Mouse (Mus musculus): ENCODE data around the gene Kcnk7. TPM values are rescaled to one million over a fixed set of nuclear protein-coding genes. Genes with fewer than 3 reads are reported as not detected.

The Kcnk7 gene
- total RNA-seq, 2 experiments from 2014 or later: not detected

- no peak for DNase-seq
These were observed 52.3 kb downstream of the Kcnk7 start for GRCm38 (mm10) chr19:5756321-5756985.

Small RNA genes within 50 kb of the gene (microRNA-seq; reads per million reads assigned to microRNA genes)
- 0 reads per million in 2 experiments for gene Mir6987 (ENCODE audit: borderline replicate concordance in 2 of 2)

Other genes starting within 250 kb of the Kcnk7 start
- 1 to 10 TPM; 4.5 to 6.6 TPM for gene Ccdc85b, start 246.5 kb upstream of the Kcnk7 start, total RNA-seq (2021)
- 10 to 100 TPM; 36.9 to 38.4 TPM for gene Fibp, start 243.8 kb upstream of the Kcnk7 start, total RNA-seq (2021)
- not detected for gene Ctsw, start 235.9 kb upstream of the Kcnk7 start, total RNA-seq (2021)
- gene Efemp2, start 230.4 kb upstream of the Kcnk7 start, total RNA-seq (2021): 10 to 100 TPM in 1 of 2 experiments, 1 to 10 TPM in 1; 7.8 to 12.2 TPM
- gene Mus81, start 216.0 kb upstream of the Kcnk7 start, total RNA-seq (2021): 10 to 100 TPM; 20.3 to 21.6 TPM
- gene Cfl1, start 213.9 kb upstream of the Kcnk7 start, total RNA-seq (2021): 100 to 1,000 TPM in 1 of 2 experiments, 10 to 100 TPM in 1; 83.6 to 106 TPM
- under 1 TPM; 0.64 to 0.88 TPM for gene 1700020D05Rik, start 200.6 kb upstream of the Kcnk7 start, total RNA-seq (2021)
- 1 to 10 TPM; 6.9 to 7.5 TPM for gene Snx32, start 193.8 kb upstream of the Kcnk7 start, total RNA-seq (2021)
- gene Ovol1, start 143.7 kb upstream of the Kcnk7 start, total RNA-seq (2021): not detected
- gene Ap5b1, start 136.3 kb upstream of the Kcnk7 start, total RNA-seq (2021): 1 to 10 TPM; 1.4 to 1.5 TPM
- gene Rnaseh2c, start 102.5 kb upstream of the Kcnk7 start, total RNA-seq (2021): 10 to 100 TPM; 45.2 to 47.1 TPM
- gene Kat5, start 94.1 kb upstream of the Kcnk7 start, total RNA-seq (2021): 10 to 100 TPM; 15.6 to 15.7 TPM
- gene Rela, start 66.9 kb upstream of the Kcnk7 start, total RNA-seq (2021): 10 to 100 TPM; 12.5 to 13.7 TPM
- 10 to 100 TPM in 1 of 2 experiments, 1 to 10 TPM in 1; 10.0 to 11.5 TPM for gene Sipa1, start 40.7 kb upstream of the Kcnk7 start, total RNA-seq (2021)
- gene Map3k11, start 15.6 kb upstream of the Kcnk7 start, total RNA-seq (2021): 10 to 100 TPM in 1 of 2 experiments, 1 to 10 TPM in 1; 8.3 to 10.9 TPM
- gene Pcnx3, start 15.5 kb upstream of the Kcnk7 start, total RNA-seq (2021): 10 to 100 TPM; 13.5 to 13.8 TPM
- gene Ehbp1l1, start 21.9 kb downstream of the Kcnk7 start, total RNA-seq (2021): 100 to 1,000 TPM; 241 to 266 TPM
- 10 to 100 TPM; 24.7 to 24.9 TPM for gene Fam89b, start 25.3 kb downstream of the Kcnk7 start, total RNA-seq (2021)
- 10 to 100 TPM; 45.7 to 49.6 TPM for gene Ltbp3, start 36.5 kb downstream of the Kcnk7 start, total RNA-seq (2021)
- gene Scyl1, start 67.1 kb downstream of the Kcnk7 start, total RNA-seq (2021): 10 to 100 TPM; 62.2 to 62.8 TPM
- 1 to 10 TPM; 3.7 to 6.4 TPM for gene Frmd8, start 170.9 kb downstream of the Kcnk7 start, total RNA-seq (2021)
- gene Slc25a45, start 173.4 kb downstream of the Kcnk7 start, total RNA-seq (2021): 1 to 10 TPM in 1 of 2 experiments, under 1 TPM in 1; 0.59 to 1.3 TPM
- under 1 TPM; 0.15 to 0.35 TPM for gene Tigd3, start 189.8 kb downstream of the Kcnk7 start, total RNA-seq (2021)
- gene Dpf2, start 208.6 kb downstream of the Kcnk7 start, total RNA-seq (2021): 10 to 100 TPM; 80.6 to 83.5 TPM
- gene Cdc42ep2, start 220.4 kb downstream of the Kcnk7 start, total RNA-seq (2021): 10 to 100 TPM; 12.0 to 13.0 TPM